Mouse (Mus musculus): ENCODE results near the gene 9630041A04Rik.

Gene 9630041A04Rik

DNA sequence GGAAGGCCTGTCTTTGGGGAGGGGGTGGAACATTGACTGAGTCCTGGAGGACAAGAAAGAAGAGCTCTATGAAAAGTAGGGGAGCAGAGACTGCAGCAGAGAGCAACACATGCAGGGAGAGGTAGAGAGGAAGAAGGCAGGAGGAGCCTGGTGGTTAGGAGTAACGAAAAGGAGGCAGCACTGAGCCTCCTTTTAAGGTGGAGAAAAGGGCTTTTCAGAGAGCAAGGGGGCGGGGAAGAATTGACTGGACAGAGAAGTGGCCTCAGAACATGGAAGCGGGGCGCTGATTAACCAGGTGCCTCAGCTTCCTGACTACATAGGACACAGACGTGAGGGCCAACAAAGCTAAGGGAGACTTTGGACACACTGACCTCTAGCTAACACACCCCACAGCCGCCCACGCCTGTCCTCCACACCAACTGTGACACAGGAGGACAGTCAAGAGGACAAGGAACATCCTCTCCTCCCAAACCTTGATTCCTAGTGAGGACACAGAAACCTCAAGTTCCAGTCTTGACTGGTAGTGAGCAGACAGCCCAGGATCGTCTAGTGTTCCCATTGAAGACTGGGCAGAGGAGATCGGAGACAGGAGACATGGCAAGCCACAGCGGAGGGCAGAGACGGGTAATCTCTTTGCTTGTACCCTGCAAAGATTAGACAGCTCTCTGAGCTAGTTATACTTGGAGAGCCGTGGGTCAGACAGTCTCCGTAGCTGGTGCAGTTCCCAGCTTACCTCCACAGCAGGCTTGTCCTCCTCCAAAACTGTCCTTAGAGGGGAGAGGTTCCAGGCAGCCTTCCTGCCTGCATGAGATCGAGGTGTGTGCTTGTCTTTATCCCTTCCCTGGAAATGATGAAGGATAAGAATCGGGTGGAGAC lies at the start of gene 9630041A04Rik:
Gene 9630041A04Rik (plus strand): TSS at position 246 of the 876 bp plus-strand sequence.
- DNase-seq (ENCODE audit: low spot score): no peak

DNA sequence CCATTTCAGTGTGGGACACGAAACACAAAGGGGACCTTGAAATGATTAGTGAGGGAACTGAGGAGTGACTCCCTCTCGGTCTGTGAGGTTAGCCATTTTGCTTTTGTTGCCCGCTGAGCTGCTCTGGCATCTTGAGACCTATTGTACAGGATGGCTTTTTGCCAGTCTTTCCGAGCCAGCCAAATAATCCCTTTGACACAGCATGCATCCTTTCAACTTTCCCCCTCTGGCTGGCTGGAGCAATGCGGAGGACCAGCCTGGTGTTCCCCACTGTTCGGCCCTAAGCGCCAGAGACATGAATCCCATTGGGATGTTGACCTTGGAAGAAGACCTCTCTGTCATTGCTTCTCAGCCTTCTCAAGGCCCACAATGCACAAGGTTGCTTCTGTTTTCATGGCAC lies 37.7 kb upstream of the 9630041A04Rik start:
- no peak for DNase-seq (ENCODE audit: low spot score)

DNA sequence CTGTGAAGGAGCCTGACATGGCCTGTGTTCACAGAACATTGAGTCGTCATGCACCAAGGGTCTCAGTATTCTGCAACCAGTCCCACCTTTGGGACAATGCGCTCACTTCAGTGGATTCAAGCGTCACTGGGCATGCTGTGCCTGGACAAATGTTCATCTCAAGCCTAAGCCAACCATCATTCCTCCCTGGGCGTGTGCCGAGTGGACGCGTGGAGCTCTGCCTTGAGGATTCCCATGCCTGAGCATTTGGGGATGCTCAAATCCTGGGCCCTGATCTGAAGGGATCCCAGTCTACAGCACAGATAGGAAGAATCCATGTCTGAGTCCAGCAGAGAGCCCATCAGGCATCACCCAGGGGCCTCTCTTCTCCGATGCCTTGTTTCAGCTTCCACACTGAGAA lies 36.0 kb upstream of the 9630041A04Rik start:
- DNase-seq (ENCODE audit: low spot score): no peak

DNA sequence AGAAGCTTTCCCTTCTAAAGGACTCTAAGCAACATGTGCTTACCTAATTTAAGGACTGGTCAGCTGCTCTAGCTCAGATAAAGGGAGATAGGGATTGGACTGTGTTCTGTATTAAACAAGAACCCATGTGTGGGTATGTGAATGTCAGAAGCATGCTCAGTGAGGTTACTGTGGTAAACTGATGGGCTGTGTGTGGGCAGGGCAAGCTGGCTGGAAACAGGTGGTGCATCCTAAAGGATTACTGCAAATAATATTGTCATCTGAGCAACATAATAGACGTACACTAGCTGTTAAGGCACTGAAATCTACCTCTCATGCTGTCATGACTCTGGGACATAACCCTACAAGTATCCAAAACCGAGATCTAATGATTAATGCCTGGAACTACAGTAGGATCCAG lies 28.0 kb upstream of the 9630041A04Rik start:
- no peak for DNase-seq (ENCODE audit: low spot score)

DNA sequence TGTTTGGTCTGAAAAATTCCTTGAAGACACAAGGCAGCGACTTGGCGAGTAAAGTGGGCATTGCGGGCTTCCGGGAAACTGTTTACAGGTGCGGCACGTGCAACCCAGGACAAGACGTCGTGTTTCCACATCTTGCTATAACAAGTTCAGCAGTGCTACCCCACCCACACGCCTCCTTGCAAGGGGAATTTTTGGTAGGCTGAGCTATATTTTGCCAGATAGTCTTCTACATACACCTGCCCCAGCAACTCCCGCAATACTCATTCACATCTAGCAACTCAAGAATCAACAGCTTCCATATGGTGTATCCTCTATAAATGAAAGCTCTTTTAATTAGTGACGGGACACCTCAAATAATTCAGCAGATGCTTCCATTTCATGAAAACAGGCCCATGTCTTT lies 20.5 kb upstream of the 9630041A04Rik start:
- no peak for DNase-seq (ENCODE audit: low spot score)

DNA sequence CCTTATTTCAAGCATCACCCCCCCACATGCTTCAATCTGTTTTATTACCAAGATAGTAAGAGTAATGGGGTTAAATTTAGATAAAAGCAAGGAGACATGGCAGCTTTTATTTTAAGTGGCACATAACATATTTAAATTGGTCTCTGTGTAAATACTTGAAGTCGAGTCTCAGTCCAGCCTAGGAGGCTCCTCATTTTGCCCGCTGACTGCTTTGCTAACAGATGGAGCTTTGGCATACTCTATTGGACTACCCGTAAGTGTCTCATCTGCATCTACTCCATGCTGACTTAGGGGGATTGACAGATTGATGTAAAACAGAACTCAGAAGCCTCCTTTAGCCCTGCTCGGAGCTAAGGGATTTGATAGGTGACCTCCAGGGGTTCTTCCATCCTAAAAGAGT lies 17.7 kb upstream of the 9630041A04Rik start:
- no peak for DNase-seq (ENCODE audit: low spot score)

DNA sequence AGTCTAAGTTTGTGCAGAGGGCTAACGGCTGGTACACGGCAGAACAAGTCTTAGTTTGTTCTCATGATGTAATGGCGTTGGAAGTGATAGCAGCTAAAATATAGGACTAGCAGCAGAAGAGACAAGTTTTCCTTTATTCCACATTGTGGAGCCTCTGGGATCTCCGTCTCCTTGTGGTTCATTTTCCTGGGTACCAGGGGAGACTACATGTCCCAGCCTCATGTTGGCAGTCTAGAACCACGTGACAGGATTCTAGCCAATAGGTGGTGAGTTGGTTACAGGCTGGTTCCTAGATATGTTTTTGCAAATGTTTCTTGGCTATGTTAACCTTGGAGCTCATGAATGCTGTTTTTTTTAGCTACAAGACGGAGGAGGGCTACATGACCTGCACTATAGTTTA lies 15.9 kb upstream of the 9630041A04Rik start:
- DNase-seq (ENCODE audit: low spot score): no peak

DNA sequence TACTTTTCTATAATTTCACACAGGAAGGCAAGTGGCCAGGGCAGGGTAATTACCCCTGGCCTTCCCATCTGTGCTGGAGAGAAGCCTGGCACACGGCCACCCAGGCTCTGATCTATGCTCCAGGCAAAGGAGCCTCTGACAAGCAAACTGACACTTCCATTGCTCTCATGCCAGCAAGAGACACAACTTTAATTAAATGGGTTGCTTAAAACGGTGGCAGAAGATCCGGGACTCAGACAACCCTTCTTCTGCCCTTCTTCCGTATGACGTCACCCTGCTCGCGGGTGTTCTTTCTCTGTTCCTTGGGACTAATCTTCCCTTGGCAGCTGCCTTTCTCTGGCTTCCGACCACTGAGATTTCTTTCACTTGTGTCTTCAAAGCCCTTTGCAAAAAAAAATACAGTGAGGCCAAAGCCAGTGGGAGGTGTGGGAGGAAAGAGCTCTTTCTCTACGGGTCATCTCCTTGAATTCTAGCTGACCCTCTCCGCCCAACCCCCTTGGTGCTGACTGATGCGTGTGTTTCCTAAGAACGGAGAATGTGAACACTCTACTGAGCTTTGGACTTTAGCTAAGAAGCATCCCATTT lies 932 bp downstream of the 9630041A04Rik start:
- DNase-seq (ENCODE audit: low spot score): no peak

DNA sequence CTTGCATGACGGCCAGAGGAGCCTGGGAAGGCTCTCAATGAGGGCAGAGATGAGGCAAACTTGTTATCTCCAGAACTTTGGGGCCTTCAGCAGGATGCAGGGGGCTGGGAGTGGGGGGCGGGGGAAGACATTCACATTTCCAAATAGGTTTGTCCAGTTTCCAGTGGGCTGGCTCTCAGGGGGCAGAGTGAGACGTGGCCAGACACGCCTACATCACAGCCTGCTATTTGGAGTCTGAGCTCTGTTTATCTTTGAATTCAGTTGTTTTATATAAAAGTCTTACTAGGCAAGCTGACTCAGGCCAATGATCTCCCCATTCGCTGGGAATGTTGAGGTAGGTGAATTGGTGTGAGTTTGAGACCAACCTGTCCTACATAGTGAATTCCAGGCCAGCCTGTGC lies 1.5 kb downstream of the 9630041A04Rik start:
- no peak for DNase-seq (ENCODE audit: low spot score)

DNA sequence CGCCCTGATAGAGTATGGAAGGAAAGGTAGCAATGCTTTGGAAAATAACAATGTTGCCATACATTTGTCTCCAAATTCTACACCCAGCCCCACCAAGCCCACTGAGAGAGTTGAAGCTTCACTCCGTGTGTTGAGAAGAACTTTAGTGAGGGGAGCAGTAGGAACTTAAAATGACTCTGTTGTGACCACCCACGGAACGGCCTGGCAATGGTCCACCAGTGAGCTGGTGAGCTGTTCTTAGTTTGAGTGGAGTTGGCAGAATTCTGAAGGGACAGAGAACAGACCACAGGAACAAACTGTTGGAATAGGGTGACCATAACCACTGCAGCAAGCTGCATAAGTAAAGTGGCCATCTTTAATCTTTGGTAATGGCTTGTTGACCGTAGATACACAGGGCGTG lies 7.0 kb downstream of the 9630041A04Rik start:
- no peak for DNase-seq (ENCODE audit: low spot score)

DNA sequence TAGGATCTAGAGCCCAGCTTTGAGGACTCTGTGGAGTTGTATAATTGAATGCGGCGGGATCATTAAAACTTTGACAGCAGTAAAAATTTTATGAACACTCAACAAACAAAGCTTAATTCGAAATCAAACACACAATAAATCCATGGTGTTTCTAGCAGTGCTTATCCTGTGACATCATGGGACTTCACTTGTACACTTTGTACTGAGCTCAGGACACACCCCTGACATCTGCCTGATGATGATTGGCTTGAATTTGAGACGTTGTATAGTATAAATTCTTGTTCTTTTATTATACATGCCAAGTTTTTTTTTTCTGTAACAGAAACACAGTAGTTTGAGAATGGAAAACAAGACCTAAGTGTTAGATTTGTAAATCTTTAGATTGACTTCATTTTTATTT lies 8.4 kb downstream of the 9630041A04Rik start:
- no peak for DNase-seq (ENCODE audit: low spot score)

DNA sequence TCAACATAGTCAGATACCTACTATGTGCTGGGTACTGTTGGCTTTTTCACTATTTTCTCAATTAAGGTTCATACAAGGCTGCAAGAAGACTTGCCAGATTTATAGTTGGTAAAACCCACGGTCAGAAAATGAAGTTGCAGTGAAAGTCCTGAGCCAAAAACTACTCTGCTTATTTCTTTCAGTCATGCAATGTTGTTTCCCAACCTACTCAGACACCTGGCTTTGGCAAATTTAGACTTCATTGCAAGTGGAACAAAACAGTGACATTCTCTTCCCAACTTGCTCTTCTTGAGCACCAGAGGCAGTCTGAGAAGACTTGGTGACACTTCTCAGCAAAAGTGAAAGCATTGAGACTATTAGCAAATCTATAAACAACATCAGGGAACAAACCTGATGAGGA lies 13.7 kb downstream of the 9630041A04Rik start:
- DNase-seq (ENCODE audit: low spot score): no peak

DNA sequence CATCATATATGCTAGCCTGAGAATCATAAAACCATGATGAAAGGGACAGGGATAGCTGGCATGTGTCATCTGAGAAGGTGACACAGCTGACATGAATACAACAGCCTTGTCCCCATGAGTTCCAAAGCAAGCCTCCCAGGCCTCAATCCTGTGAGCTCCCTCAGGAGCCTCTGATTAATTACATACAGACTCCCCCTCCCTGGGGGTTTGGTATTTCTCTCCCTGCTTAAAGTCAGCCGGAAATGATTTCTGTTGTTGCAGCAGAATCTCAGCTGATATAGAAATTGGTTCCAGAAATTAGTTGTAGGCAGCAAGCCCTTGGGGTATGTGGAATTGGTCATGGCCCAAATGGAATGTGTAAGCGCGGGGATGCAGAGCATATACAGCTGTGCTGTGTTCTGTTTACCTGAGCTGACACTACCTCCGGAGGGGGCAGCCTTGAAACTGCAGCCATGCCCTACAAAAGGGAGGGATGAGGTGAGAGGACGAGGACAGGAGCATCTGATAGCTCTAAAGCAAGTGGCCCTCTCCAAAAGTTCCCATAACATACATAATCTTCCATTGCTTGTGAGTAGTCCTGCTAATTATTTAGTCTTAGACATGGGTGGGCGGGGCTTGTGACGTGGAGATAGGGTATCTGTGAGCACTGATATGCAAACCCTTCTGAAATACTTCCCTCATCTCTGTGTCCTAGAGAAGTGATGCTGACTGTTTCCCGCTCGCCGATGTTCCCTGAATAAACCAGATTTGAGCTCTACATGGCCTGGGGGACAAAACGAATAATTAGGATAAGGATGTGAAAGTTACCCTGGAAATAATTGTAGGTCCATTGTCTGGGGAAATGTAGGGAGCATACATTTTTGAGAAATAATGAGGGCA lies 15.7 kb downstream of the 9630041A04Rik start:
- DNase-seq (ENCODE audit: low spot score): no peak

DNA sequence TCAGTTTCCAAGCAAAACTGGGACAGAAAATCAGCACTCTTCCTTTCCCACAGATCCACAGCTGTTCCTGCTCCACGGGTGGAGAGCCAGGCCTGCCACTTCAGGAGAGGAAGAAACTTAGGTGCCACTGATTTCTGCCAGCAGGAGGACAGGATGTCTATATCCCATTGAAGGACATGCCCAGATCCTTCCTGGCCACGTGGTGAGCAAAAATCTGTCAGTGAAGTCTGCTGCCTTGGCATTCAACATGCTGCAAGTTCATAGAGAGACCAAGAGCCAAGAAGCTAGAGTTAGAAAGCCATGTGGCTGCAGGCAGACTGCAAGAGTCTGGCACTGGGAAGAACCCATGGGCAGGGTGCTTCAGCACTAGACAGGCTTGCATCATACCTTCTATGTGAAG lies 21.7 kb downstream of the 9630041A04Rik start:
- DNase-seq (ENCODE audit: low spot score): no peak

DNA sequence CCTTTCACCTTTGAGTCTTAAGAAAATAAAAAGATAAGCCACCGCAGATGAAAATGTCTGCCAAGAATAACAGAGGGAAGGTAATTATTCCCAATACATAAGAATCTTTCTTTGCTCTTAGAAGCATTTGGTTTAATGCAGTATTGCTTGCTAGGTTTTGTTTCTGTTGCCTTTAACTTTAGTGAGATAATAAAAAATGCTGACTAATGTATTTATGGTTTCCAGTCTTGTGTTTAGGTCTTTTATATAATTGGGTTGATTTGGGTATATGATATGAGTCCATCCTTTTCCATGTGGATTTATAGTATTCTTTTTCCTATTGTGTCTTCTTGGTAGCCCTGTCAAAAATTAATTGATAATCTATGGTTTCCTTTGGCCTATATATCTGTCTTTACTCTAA lies 36.2 kb downstream of the 9630041A04Rik start:
- DNase-seq (ENCODE audit: low spot score): no peak

DNA sequence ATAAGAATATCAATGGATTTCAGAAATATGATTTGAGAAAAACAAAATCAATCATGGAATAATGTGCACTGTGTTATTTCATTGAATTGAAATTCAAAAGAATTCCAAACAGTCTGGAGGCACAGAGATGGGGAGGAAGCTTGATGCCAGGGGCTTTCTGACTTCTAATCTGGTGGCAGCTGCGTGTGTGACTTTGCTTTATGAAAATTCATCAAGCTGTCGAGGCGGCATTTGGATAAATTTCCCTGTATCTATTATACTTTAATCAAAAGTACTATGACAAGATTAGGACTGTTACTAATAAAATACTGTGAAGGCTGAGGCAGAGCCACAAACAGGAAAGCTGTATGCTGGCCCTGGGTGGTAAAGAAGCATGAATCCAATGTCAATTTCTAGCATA lies 41.8 kb downstream of the 9630041A04Rik start:
- DNase-seq (ENCODE audit: low spot score): no peak

DNA sequence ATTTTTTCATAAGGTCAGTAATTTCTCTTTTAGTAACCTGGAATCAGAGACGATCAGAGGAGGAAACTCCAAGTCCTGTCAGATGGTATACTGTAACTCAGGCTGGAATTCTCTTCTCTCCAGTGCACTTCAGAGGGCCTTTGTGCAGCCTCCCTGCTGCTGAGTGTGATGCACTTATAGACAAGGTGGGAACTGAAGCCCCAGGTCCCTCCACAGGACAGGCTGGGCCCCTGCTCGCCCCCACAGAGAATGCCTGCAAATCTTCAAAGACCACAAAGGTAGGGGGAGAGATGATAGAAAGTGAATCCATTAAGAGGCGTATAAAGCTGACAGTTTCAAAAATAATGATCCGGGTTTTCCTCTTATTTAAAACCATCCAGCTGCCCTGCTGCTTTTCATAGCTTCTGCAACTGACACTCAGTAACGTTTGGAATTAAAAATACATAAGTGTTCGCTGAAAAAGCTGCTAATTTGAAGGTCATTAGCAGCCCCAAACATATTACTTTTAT lies 46.2 kb downstream of the 9630041A04Rik start:
- DNase-seq (ENCODE audit: low spot score): no peak

DNA sequence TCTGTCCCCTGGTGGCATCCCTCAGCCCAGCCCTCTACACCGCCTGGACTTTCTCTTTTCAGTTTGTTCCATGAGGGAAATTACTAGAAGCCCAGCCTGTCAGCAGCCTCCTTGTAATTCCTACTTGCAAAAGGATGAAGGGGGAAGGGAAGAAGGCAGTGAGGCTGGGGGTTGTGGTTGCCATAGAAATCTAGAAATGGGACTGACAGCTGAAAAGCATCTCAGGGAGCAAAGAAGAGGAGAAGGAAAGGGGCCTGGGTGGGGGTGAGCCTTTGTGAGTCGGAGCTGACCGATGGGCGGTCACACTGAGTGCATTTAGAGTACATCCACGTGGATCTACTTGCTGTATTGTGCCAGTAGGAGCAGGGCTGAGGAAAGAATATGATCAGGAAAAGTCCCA lies 47.2 kb downstream of the 9630041A04Rik start:
- DNase-seq (ENCODE audit: low spot score): no peak

DNA sequence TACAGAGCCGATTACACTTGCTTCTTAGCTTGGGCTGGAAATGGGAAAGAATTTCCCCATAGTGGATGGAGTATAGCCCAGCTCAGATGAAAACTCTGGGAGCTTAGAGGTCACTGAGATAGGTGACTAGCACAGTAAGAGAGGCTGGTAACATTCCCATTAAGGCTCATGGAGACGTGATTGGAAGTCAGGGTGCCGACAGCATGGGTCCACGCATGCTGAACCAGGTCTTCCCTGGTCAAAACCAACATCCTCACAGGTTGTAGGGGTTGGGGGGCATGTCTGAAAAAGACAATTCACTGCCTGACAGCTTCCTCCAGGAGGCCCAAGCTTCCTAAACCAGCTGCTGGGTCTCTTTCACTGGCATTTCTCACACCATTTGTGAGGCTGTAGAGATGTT lies 47.9 kb downstream of the 9630041A04Rik start:
- no peak for DNase-seq (ENCODE audit: low spot score)

DNA sequence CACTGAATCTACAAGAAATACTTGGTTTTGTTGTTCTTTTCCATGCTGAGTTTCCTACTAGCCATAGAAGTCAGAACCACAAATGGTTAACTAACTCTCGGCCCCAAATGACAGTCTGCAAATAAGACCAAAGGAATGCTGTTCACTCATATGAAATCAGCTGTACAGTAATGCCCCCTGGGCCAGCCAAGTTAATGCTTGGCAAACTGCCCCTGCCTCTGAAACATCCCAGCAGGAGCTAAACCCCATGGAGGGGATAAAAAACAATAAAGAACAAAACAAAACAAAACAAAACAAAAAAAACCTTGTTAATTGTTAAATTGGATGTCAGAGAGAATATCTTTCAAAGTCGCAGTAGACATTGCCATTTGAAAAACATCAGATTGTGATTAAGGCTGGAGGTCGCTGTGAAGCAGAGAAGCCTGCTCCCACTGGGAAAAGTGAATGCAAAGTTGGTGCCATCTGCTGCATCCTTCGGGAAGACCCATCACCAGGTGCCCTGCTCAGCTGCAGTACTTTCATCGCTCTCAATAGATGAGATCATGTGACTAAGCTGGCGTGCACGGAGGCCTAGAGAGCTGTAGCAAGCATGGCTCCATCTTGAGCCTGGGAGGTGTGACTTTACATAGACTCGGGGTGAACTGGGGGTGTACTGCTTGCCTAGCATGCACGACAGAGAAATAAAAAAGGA lies 49.7 kb downstream of the 9630041A04Rik start:
- DNase-seq (ENCODE audit: low spot score): no peak

DNA sequence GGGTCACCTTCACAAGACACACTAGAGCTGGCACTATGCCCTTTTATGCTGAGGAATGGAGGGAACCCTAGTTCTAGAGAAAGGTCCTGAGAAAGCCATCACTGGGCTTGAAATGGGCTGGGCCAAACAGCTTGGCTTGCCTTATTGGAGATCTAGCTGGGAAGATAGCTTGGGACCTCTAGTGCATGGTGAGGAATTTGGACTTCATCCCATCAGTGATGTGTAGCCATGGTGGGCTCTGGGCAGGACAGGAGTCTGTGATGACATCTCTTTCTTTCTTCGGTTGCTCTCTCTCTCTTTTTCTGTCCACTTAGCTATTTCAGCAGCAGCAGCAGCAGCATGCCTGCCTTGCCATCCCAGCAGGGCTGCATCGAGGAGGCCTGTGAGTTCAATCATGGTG lies 53.4 kb downstream of the 9630041A04Rik start:
- no peak for DNase-seq (ENCODE audit: low spot score)

DNA sequence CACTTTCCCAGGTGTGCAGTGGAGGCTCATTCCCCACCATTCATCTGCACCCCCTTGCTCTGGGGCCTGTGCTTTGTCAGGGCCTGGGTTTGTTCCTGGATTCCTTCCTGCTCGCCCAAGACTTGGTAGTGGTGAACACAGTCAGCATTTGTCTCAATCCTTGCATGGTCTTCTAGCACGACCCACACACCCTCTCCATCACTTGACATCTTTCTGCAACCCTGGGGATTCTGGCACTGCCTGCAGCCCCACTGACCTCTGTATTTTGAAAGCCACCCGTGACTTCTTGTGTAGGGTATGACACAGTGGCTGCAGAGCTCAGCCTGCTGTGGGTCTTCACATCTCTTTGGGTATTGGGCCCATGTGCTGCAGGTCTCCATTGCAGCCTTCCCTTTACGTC lies 57.1 kb downstream of the 9630041A04Rik start:
- no peak for DNase-seq (ENCODE audit: low spot score)
